Mouse (Mus musculus) CH12.LX (cell line): ENCODE data around the gene Nek11. TPM values are rescaled to one million over a fixed set of nuclear protein-coding genes. Genes with fewer than 3 reads are reported as not detected.
A peak's percentile ranks its signal among the peaks of the same experiment; 100 is the strongest.

Source experiments
- DNase-seq: peaks from one replicate; pipeline ENCODE4 v3.0.0-alpha.2; 2013; ENCODE audit errors: extremely low read depth
- H3K27ac ChIP-seq: 2 replicates; pipeline ENCODE4 v1.5.1; 2012; ENCODE audit warnings: low read depth, mild to moderate bottlenecking, control low read depth, moderate library complexity; ENCODE audit not compliant: insufficient read depth
- H3K27me3 ChIP-seq: replicated peaks from 2 replicates; pipeline ENCODE3; 2012; ENCODE audit warnings: inconsistent platforms
- H3K36me3 ChIP-seq, 2 experiments: replicated peaks in 1 of 2; 2 replicates each; pipeline versions ENCODE3 to v1.6.1; 2012; ENCODE audit warnings: inconsistent platforms in 1 of 2, low read length in 1 of 2, mild to moderate bottlenecking in 1 of 2, mixed read lengths in 1 of 2, moderate library complexity in 1 of 2; ENCODE audit not compliant: control insufficient read depth in 1 of 2, insufficient read depth in 1 of 2
- H3K4me1 ChIP-seq, 2 experiments: 2 replicates each; pipeline ENCODE4 v1.6.1; 2012; ENCODE audit warnings: inconsistent platforms in 1 of 2, moderate library complexity in 1 of 2; ENCODE audit not compliant: insufficient read depth in 2 of 2, control insufficient read depth in 1 of 2
- H3K4me2 ChIP-seq: 2 replicates; pipeline ENCODE4 v1.6.1; 2012; ENCODE audit warnings: low read depth, mild to moderate bottlenecking, control low read depth; ENCODE audit not compliant: poor library complexity, insufficient read depth, severe bottlenecking
- H3K4me3 ChIP-seq, 3 experiments: fragments of 150-350 bp in 1 of 3; sonication (generic) in 1 of 3; replicated peaks in 1 of 3; 2 replicates each; pipeline versions ENCODE3 to v1.5.1; 2011 to 2012; ENCODE audit warnings: low read depth in 2 of 3, low read length in 2 of 3, mild to moderate bottlenecking in 2 of 3, moderate library complexity in 2 of 3, control low read depth in 1 of 3, improper control_type of control experiment in 1 of 3, inconsistent platforms in 1 of 3, mixed read lengths in 1 of 3; ENCODE audit not compliant: poor library complexity in 1 of 3
- H3K79me2 ChIP-seq: replicated peaks from 2 replicates; pipeline ENCODE4 v1.6.1; 2012; ENCODE audit warnings: mild to moderate bottlenecking, moderate library complexity; ENCODE audit not compliant: control insufficient read depth, poor library complexity, insufficient read depth, severe bottlenecking; ENCODE audit errors: extremely low read depth
- H3K9ac ChIP-seq: 2 replicates; pipeline ENCODE4 v1.6.1; 2012; ENCODE audit warnings: low read depth, mild to moderate bottlenecking, control low read depth, moderate library complexity; ENCODE audit not compliant: insufficient read depth
- H3K9me3 ChIP-seq: replicated peaks from 2 replicates; pipeline ENCODE3; 2012; ENCODE audit warnings: low read length, inconsistent platforms, mixed read lengths
- CHD1 ChIP-seq: IDR thresholded peaks from 2 replicates; pipeline ENCODE4 v1.6.1; 2012; ENCODE audit warnings: low read depth, low read length, improper control_type of control experiment, inconsistent platforms
- CTCF ChIP-seq, 2 experiments: IDR thresholded peaks in 1 of 2; conservative IDR thresholded peaks in 1 of 2; 2 replicates each; pipeline ENCODE4 v1.5.1; 2011 to 2012; ENCODE audit warnings: low read depth in 2 of 2, low read length in 2 of 2, improper control_type of control experiment in 1 of 2, inconsistent platforms in 1 of 2, mild to moderate bottlenecking in 1 of 2, moderate library complexity in 1 of 2
- GABPA ChIP-seq: IDR thresholded peaks from 2 replicates; pipeline ENCODE4 v1.6.1; 2012; ENCODE audit warnings: low read depth, low read length, improper control_type of control experiment, inconsistent platforms; ENCODE audit not compliant: insufficient replicate concordance
- MAFK ChIP-seq: IDR thresholded peaks from 2 replicates; pipeline ENCODE4 v1.6.1; 2011; ENCODE audit warnings: low read length, improper control_type of control experiment; ENCODE audit not compliant: insufficient replicate concordance
- MAX ChIP-seq: IDR thresholded peaks from 2 replicates; pipeline ENCODE4 v1.6.1; 2011; ENCODE audit warnings: low read length, improper control_type of control experiment
- MEF2A ChIP-seq: IDR thresholded peaks from 2 replicates; pipeline ENCODE4 v1.6.1; 2014; ENCODE audit warnings: low read depth, mild to moderate bottlenecking, inconsistent platforms, low read length, improper control_type of control experiment, borderline replicate concordance
- MYC ChIP-seq: IDR thresholded peaks from 2 replicates; pipeline ENCODE4 v1.6.1; 2011; ENCODE audit warnings: low read depth, mild to moderate bottlenecking, improper control_type of control experiment, low read length
- NRF1 ChIP-seq: IDR thresholded peaks from 2 replicates; pipeline ENCODE4 v1.6.1; 2014; ENCODE audit warnings: low read depth, mild to moderate bottlenecking, inconsistent platforms, low read length, improper control_type of control experiment, moderate library complexity
- RAD21 ChIP-seq: IDR thresholded peaks from 2 replicates; pipeline ENCODE4 v1.6.1; 2011; ENCODE audit warnings: low read depth, mild to moderate bottlenecking, low read length, improper control_type of control experiment, moderate library complexity
- RCOR1 ChIP-seq: conservative IDR thresholded peaks from 2 replicates; pipeline ENCODE4 v1.6.1; 2012; ENCODE audit warnings: low read depth, mild to moderate bottlenecking, inconsistent platforms, low read length, improper control_type of control experiment
- SIN3A ChIP-seq: IDR thresholded peaks from 2 replicates; pipeline ENCODE4 v1.6.1; 2012; ENCODE audit warnings: low read length, improper control_type of control experiment, inconsistent platforms
- SMC3 ChIP-seq: IDR thresholded peaks from 2 replicates; pipeline ENCODE4 v1.6.1; 2011; ENCODE audit warnings: low read depth, low read length, improper control_type of control experiment
- UBTF ChIP-seq: IDR thresholded peaks from 2 replicates; pipeline ENCODE4 v1.6.1; 2012; ENCODE audit warnings: low read depth, mild to moderate bottlenecking, inconsistent platforms, low read length, improper control_type of control experiment, moderate library complexity
- USF2 ChIP-seq: conservative IDR thresholded peaks from 2 replicates; pipeline ENCODE4 v1.6.1; 2011; ENCODE audit warnings: low read depth, low read length, improper control_type of control experiment
- ZKSCAN1 ChIP-seq: IDR thresholded peaks from 2 replicates; pipeline ENCODE4 v1.6.1; 2012; ENCODE audit warnings: low read depth, inconsistent platforms, low read length, improper control_type of control experiment, borderline replicate concordance
- ZNF384 ChIP-seq: IDR thresholded peaks from 2 replicates; pipeline ENCODE4 v1.6.1; 2012; ENCODE audit warnings: low read depth, low read length, improper control_type of control experiment, inconsistent platforms
- dilution Hi-C: fragments of 300-500 bp; cut with MboI; formaldehyde crosslinking; loops from 2 replicates; pipeline ENCODE4 v1.14.3; 2020; ENCODE audit warnings: low sequenced_read_pairs; ENCODE audit not compliant: extremely low pct_unique_long_range_greater_than_20kb, extremely low pct_ligation_motif_present
- in situ Hi-C: fragments of 300-500 bp; cut with MboI; formaldehyde crosslinking; loops from 3 replicates; pipeline ENCODE4 v1.14.3; 2019; ENCODE audit warnings: low sequenced_read_pairs, low pct_ligation_motif_present, low pct_unique_long_range_greater_than_20kb, mixed read lengths
- polyA plus RNA-seq: library from polyadenylated mRNA; unstranded; fragments of >175 nt; gene quantifications from 2 replicates; pipeline ENCODE4 v1.2.1, GENCODE M21; 2012; ENCODE audit warnings: low read depth; ENCODE audit not compliant: insufficient read length
- total RNA-seq, 2 experiments: library from RNA; depleted of rRNA; stranded (reverse); fragments of 300-350 nt in 1 of 2; fragments of >200 nt in 1 of 2; gene quantifications; 2 replicates each; pipeline ENCODE4 v1.2.3; 2012 to 2014

The Nek11 gene
- total and polyA plus RNA-seq, 3 experiments: 0.17 to 0.32 TPM; not detected in 1

DNA sequence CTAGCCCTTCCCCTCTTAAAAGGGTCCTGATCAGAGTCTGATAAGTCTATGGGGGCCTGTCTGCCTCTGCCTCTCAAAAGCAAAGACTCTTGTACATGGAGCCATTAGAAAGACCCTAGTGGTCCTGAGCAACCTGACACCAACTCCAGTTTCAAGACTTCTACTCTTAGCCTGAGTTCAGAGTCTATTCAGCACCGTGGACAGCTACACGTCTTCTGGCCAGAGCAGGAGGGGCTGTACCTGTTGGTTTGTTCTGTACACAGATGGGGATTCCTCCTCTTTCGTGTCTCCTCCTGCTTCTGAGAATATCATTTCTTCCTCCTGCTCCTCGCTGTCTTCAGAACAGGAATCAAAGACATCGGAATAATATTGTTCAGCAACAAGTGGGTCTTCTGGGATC lies 151.3 kb downstream of the Nek11 start:
- H3K4me3 ChIP-seq: no peak overlapping the region
- no peak overlapping the region for H3K27ac ChIP-seq
- no peak overlapping the region for H3K4me2 ChIP-seq
- no peaks in the 10 kb centered on the region for H3K36me3 ChIP-seq
- dilution Hi-C loops: no loop called here
- H3K9ac ChIP-seq: no peak overlapping the region
- no peaks in the 10 kb centered on the region for H3K4me1 ChIP-seq
- H3K9me3 ChIP-seq: peaks cover 2% of the 10 kb centered on the region
- peaks cover 3% of the 10 kb centered on the region for H3K27me3 ChIP-seq
- TF ChIP-seq MEF2A (no peak), USF2 (no peak), NRF1 (no peak), SIN3A (no peak), SMC3 (no peak), RCOR1 (no peak), MAX (no peak), ZKSCAN1 (no peak), GABPA (no peak), UBTF (no peak), ZNF384 (no peak), CHD1 (no peak), MYC (no peak)
- in situ Hi-C loops: no loop called here
- no peaks in the 10 kb centered on the region for H3K79me2 ChIP-seq
- peak; percentile 58 for DNase-seq

DNA sequence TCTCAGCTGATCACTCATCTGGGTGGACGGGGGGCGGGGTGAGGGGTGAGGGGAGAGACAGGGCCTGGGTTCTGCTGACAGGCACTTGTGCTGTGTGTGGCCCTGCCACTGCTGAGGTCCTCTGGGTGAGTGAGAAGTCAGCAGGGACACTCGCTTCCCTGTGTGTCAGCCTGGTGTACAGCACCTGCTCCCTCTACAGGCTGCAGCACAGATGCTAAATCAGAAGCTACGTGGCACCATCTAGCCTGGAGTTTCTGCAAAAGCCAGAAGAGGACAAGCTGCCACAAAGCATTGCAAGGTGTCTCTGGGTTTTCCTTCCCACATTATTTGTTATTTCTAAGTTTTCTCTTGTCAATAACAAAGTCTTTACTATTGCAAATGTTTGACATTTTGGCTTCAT lies 180.9 kb downstream of the Nek11 start:
- Histone ChIP-seq H3K27me3 (peaks cover 3% of the 10 kb centered on the region), H3K9me3 (peaks cover 4% of the 10 kb centered on the region), H3K4me1 (no peaks in the 10 kb centered on the region), H3K79me2 (no peaks in the 10 kb centered on the region), H3K36me3 (no peaks in the 10 kb centered on the region), H3K4me3 (no peak overlapping the region), H3K27ac (no peak overlapping the region), H3K4me2 (no peak overlapping the region), H3K9ac (no peak overlapping the region)
- peak; percentile 7 for DNase-seq
- in situ Hi-C loops: no loop called here
- dilution Hi-C loops: no loop called here
- TF ChIP-seq MAFK (no peak), SIN3A (no peak), CTCF (conservative IDR thresholded peaks at IDR 0.05 in 1 of 2, IDR thresholded peaks at IDR 0.05 in 1 of 2; ENCODE audit: low read depth in 2 of 2, low read length in 2 of 2) (peak in 1 of 2 experiments; percentile 55; a peak in 2 of 4 replicates), RAD21 (peak; percentile 38), USF2 (no peak), SMC3 (peak; percentile 26)
